Mouse (Mus musculus): ENCODE measurements at regions not wholly inside any gene's neighbourhood (a gene's known extent, or its start where the extent isn't known, plus 50 kb on each side); places are given as distances from the start of the nearest gene placed in this dataset.

- no peak for DNase-seq (ENCODE audit: low read depth, low spot score)
These were observed 674.2 kb downstream of the Rfpl4b start for GRCm38 (mm10) chr10:38147421-38147820.

- DNase-seq (ENCODE audit: low read depth, low spot score), result no peak
These were observed 682.4 kb downstream of the Rfpl4b start for GRCm38 (mm10) chr10:38139196-38139595.

- peak; percentile 85 for DNase-seq (ENCODE audit: low read depth, low spot score)
These were observed 699.5 kb downstream of the Rfpl4b start for GRCm38 (mm10) chr10:38121911-38122573.

GRCm38 (mm10) chr10:38118601-38119000 is 703.0 kb downstream of the Rfpl4b start:
- DNase-seq (ENCODE audit: low read depth, low spot score), result no peak

DNA sequence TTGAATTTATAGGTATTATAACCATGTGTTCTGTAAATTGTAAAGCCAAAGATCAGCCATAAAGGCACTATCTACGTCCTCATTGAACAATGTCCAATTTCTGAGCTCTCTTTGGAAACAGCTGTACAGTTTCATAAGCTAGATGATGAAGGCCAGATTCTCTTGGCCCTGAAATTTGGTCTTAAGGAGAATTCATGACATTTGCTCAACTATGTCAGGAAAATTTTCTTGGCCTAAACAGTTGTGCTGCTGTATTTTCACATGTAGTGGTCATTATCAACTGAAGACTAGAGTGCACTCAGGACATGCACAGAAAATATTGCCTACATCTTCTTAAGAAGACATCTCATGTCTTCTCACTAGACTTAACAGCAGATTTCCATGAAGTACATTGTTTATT is 705.1 kb downstream of the Rfpl4b start:
- peak; percentile 58 for DNase-seq (ENCODE audit: low read depth, low spot score)

DNA sequence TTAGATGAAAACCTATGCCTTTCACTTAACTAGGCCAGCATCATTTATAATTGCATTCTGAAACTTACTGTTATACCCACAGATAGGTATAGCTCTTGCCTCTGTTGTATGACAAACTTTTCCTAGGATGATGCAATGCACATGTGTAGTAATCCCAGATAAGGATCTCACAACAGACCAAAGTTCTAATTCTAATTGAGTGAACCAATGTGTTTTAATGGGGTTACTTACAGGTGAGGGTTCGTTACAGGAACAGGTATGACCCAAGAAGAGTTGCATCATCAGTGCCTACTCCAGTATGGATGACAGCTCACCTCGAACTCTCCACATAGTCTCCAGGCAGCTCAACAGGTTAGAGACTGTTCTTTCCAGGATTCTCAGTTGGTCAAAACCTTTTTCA is 707.4 kb downstream of the Rfpl4b start:
- no peak for DNase-seq (ENCODE audit: low read depth, low spot score)

DNA sequence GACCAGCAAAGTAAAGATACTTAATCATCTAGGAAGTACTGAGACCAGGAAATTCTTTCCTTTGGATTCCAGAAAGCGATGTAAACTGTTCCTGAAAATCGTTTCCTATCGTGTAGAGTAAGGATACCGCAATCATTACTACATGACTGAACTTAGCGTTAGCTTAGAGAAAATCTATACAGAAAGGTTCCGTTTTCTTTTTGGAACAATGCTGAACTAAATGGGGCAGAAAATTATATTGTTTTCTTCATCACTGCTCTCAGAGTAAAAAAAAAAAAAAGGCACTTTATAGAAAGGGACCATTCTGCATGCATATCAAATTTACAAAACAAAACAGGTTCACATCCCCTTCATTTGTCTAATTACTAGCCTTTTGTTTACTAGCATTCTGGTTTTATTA is 713.0 kb downstream of the Rfpl4b start:
- DNase-seq (ENCODE audit: low read depth, low spot score), result no peak

- no peak for DNase-seq (ENCODE audit: low read depth, low spot score)
These were observed 718.0 kb downstream of the Rfpl4b start for GRCm38 (mm10) chr10:38103570-38103969.

- DNase-seq (ENCODE audit: low read depth, low spot score), result no peak
These were observed 743.1 kb downstream of the Rfpl4b start for GRCm38 (mm10) chr10:38078521-38078920.

- no peak for DNase-seq (ENCODE audit: low read depth, low spot score)
These were observed 749.2 kb downstream of the Rfpl4b start for GRCm38 (mm10) chr10:38072394-38072793.

DNA sequence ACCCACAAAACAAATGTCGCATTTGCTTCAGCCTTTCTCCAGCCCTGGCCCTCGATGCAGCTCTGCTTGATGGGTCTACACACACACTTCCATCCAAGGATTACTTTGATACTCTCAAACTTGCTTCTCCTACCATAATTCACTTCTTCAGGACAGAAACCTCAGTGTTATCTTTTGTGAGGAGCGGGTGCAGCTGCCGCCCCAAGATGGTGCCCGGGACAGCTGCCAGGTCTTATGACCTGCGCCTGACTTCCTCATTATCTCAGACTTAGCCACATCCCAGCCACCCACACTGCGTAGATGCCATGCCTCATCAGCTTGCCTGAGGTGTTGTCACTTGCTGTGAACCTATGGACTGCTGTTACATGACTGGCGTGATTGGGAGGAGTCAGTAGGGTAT is 762.5 kb downstream of the Rfpl4b start:
- no peak for DNase-seq (ENCODE audit: low read depth, low spot score)

- no peak for DNase-seq (ENCODE audit: low read depth, low spot score)
These were observed 811.1 kb downstream of the Rfpl4b start for GRCm38 (mm10) chr10:38010452-38010851.

GRCm38 (mm10) chr10:37995691-37996445 is 825.7 kb downstream of the Rfpl4b start:
- no peak for DNase-seq (ENCODE audit: low read depth, low spot score)

GRCm38 (mm10) chr10:37988297-37989263 is 833.0 kb downstream of the Rfpl4b start:
- DNase-seq (ENCODE audit: low read depth, low spot score), result no peak

- DNase-seq (ENCODE audit: low read depth, low spot score), result no peak
These were observed 840.3 kb upstream of the Marcks start for GRCm38 (mm10) chr10:37978899-37979539.

- peak; percentile 7 for DNase-seq (ENCODE audit: low read depth, low spot score)
These were observed 821.3 kb upstream of the Marcks start for GRCm38 (mm10) chr10:37960051-37960450.

GRCm38 (mm10) chr10:37914780-37915179 is 776.1 kb upstream of the Marcks start:
- no peak for DNase-seq (ENCODE audit: low read depth, low spot score)

GRCm38 (mm10) chr10:37911669-37912068 is 772.9 kb upstream of the Marcks start:
- no peak for DNase-seq (ENCODE audit: low read depth, low spot score)

DNA sequence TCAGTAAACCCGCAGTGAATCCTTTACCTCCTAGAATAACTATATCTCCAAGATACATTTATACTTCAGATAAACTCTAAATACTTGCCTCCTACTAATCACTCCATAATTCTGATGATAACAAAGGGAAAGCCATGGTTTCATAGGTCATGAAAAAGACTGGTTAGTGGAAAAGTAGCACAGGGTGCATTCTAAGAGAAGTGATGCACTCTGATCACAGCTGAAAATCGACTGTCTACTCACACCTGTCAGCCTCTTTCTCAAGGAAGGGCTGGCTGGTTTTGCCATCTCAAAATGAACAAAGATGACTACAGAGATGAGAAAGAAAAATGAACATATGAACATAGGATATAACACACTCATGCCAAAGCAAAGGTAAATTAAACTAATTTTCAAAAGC is 769.6 kb upstream of the Marcks start:
- DNase-seq (ENCODE audit: low read depth, low spot score), result no peak

DNA sequence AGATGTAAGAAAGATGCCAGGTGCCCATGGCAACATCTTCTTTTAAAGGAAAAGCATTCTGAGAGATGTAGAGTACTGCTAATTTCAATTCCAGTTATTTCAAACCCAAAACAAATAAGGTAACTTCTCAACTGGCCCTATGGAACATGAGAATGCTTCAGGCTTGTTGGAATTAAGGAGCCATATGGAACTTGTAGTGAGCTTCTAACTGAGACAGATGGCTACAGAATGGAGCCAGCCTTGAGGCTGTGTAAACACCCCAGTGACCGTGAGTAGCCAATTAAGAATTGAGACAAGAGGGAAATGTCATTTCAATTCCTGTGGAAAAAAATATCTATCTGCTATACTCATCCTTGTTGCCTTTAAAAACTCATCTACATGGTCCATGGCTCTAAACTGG is 769.0 kb upstream of the Marcks start:
- DNase-seq (ENCODE audit: low read depth, low spot score), result no peak

DNA sequence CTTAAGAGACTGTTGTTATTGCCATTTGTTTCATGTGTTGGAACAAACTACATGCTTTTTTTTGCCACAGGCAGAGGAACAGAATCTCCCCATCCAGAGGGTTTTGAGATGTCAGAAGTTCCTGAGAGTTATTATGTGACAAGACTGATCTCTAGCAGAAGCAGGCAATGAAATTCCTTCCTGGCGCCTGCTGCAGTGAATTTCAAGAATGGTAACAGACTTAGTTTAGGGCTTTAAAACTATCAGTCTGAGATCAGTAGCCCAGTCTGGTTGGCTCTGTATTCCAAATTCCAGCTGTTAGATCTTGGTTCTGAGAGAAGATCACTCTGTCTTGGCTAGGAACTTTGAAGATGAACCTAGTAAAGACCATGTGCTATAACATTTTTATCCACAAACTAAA is 749.2 kb upstream of the Marcks start:
- DNase-seq (ENCODE audit: low read depth, low spot score), result peak; percentile 79

GRCm38 (mm10) chr10:37880841-37881240 is 742.1 kb upstream of the Marcks start:
- no peak for DNase-seq (ENCODE audit: low read depth, low spot score)

Measured in skeletal muscle tissue, adult 2 months (tissue).